8 mouse cellular contexts compared by ENCODE assay signal in genomic region chr11:92405818-92406217, GRCm38 (mm10).
DNase-seq lines count a peak whose midpoint lies in the region; ATAC-seq and TF ChIP-seq lines count a peak whose summit lies in the region.

No protein-coding gene starts in this region.

- TF ChIP-seq EP300 in lung, postnatal 0 days (IDR thresholded peaks at IDR 0.05), result no peak

- H3K4me2 ChIP-seq in forebrain, embryonic 14.5 days (ENCODE audit: low read length), result no peak overlapping the region
- H3K4me2 ChIP-seq in forebrain, embryonic 16.5 days (ENCODE audit: low read length), result no peak overlapping the region
- H3K4me2 ChIP-seq in lung, postnatal 0 days (replicated peaks; ENCODE audit: low read depth, low read length), result no peak overlapping the region

- H3K4me3 ChIP-seq in forebrain, embryonic 14.5 days (ENCODE audit: low read depth, low read length), result no peak overlapping the region
- no peak overlapping the region for H3K4me3 ChIP-seq in forebrain, embryonic 16.5 days (replicated peaks; ENCODE audit: low read length)
- no peak overlapping the region for H3K4me3 ChIP-seq in lung, postnatal 0 days (ENCODE audit: low read depth, low read length)

- H3K4me1 ChIP-seq in forebrain, embryonic 14.5 days (ENCODE audit: control insufficient read depth, insufficient read depth, low read length), result no peaks in the 10 kb centered on the region
- no peaks in the 10 kb centered on the region for H3K4me1 ChIP-seq in forebrain, embryonic 16.5 days (replicated peaks; ENCODE audit: control insufficient read depth, insufficient read depth, low read length)
- no peaks in the 10 kb centered on the region for H3K4me1 ChIP-seq in lung, postnatal 0 days (ENCODE audit: insufficient read depth, low read depth, low read length)

- H3K27ac ChIP-seq in forebrain, embryonic 14.5 days (ENCODE audit: low read depth, low read length), result no peak overlapping the region
- no peak overlapping the region for H3K27ac ChIP-seq in forebrain, embryonic 16.5 days (ENCODE audit: low read length)
- H3K27ac ChIP-seq in lung, postnatal 0 days (ENCODE audit: low read length), result no peak overlapping the region

- no peaks in the 10 kb centered on the region for H3K27me3 ChIP-seq in forebrain, embryonic 14.5 days (replicated peaks; ENCODE audit: control insufficient read depth, insufficient read depth, low read length)
- no peaks in the 10 kb centered on the region for H3K27me3 ChIP-seq in forebrain, embryonic 16.5 days (replicated peaks; ENCODE audit: control insufficient read depth, insufficient read depth, low read length)
- H3K27me3 ChIP-seq in lung, postnatal 0 days (replicated peaks; ENCODE audit: insufficient read depth, low read length), result no peaks in the 10 kb centered on the region

- WGBS in forebrain, embryonic 14.5 days, result 10% methylated on average over 3 of the region's 4 CpGs
- 8% methylated on average over 3 of the region's 4 CpGs for WGBS in forebrain, embryonic 16.5 days
- 19% methylated on average over 4 of the region's 4 CpGs for WGBS in lung, postnatal 0 days

- no peaks in the 10 kb centered on the region for H3K36me3 ChIP-seq in forebrain, embryonic 14.5 days (ENCODE audit: control insufficient read depth, insufficient read depth, low read length)
- no peaks in the 10 kb centered on the region for H3K36me3 ChIP-seq in forebrain, embryonic 16.5 days (ENCODE audit: control insufficient read depth, insufficient read depth)
- no peaks in the 10 kb centered on the region for H3K36me3 ChIP-seq in lung, postnatal 0 days (ENCODE audit: insufficient read depth, low read length)

- TF ChIP-seq CTCF in lung, postnatal 0 days (IDR thresholded peaks at IDR 0.05), result peak; percentile 49

- no peak for ATAC-seq in forebrain, embryonic 14.5 days
- no peak for ATAC-seq in forebrain, embryonic 16.5 days
- ATAC-seq in lung, postnatal 0 days, result no peak

- no peak overlapping the region for H3K9ac ChIP-seq in forebrain, embryonic 14.5 days (ENCODE audit: low read length)
- H3K9ac ChIP-seq in forebrain, embryonic 16.5 days (replicated peaks; ENCODE audit: low read depth, low read length), result no peak overlapping the region
- H3K9ac ChIP-seq in lung, postnatal 0 days (replicated peaks; ENCODE audit: low read depth), result no peak overlapping the region

- H3K9me3 ChIP-seq in forebrain, embryonic 14.5 days (replicated peaks; ENCODE audit: control insufficient read depth, low read length), result no peaks in the 10 kb centered on the region
- H3K9me3 ChIP-seq in forebrain, embryonic 16.5 days (ENCODE audit: control insufficient read depth, low read length), result no peaks in the 10 kb centered on the region
- no peaks in the 10 kb centered on the region for H3K9me3 ChIP-seq in lung, postnatal 0 days (ENCODE audit: low read length)

- peak; percentile 57 for DNase-seq in forebrain, embryonic 14.5 days (ENCODE audit: low spot score)
- DNase-seq in lung, postnatal 0 days (ENCODE audit: low spot score), result no peak
- no peak for DNase-seq in lung, postnatal 4 days
- peak; percentile 56 for DNase-seq in cerebellum, adult 18-20 months
- DNase-seq in layer of hippocampus, postnatal 10 days (ENCODE audit: low spot score in 2 of 2), result peak; percentile 34 to 42
- no peak for DNase-seq in urinary bladder, adult 2 months (ENCODE audit: low spot score)
- no peak for DNase-seq in B cell, adult 2 months

Comparison
In these comparisons a context has a peak if more than half of its experiments do, and no peak if none do; other contexts are left out.
1. DNase-seq: peak in forebrain, embryonic 14.5 days (single experiment), cerebellum, adult 18-20 months (2 of 2) and layer of hippocampus, postnatal 10 days (2 of 2); none in lung, postnatal 0 days (single experiment), lung, postnatal 4 days (0 of 2), urinary bladder, adult 2 months (single experiment) and B cell, adult 2 months (0 of 2).